Mouse (Mus musculus): ENCODE measurements at regions not wholly inside any gene's neighbourhood (a gene's known extent, or its start where the extent isn't known, plus 50 kb on each side); places are given as distances from the start of the nearest gene placed in this dataset.

GRCm38 (mm10) chr13:44249119-44249518, 464.5 kb downstream of the Cd83 start:
- Histone ChIP-seq H3K4me3 (no peak overlapping the region), H3K9ac (no peak overlapping the region), H3K4me1 (replicated peaks) (peaks cover 24% of the 10 kb centered on the region), H3K27ac (peak overlapping the region; percentile 92), H3K36me3 (no peaks in the 10 kb centered on the region), H3K27me3 (no peaks in the 10 kb centered on the region), H3K4me2 (no peak overlapping the region; the same call in 1 of the 2 replicates), H3K9me3 (replicated peaks) (no peaks in the 10 kb centered on the region)
- ATAC-seq (replicated peaks; ENCODE audit: insufficient number of reproducible peaks, insufficient read depth, low FRiP score, low read depth) = no peak
- WGBS = 73% methylated on average over 2 of the region's 2 CpGs

DNA sequence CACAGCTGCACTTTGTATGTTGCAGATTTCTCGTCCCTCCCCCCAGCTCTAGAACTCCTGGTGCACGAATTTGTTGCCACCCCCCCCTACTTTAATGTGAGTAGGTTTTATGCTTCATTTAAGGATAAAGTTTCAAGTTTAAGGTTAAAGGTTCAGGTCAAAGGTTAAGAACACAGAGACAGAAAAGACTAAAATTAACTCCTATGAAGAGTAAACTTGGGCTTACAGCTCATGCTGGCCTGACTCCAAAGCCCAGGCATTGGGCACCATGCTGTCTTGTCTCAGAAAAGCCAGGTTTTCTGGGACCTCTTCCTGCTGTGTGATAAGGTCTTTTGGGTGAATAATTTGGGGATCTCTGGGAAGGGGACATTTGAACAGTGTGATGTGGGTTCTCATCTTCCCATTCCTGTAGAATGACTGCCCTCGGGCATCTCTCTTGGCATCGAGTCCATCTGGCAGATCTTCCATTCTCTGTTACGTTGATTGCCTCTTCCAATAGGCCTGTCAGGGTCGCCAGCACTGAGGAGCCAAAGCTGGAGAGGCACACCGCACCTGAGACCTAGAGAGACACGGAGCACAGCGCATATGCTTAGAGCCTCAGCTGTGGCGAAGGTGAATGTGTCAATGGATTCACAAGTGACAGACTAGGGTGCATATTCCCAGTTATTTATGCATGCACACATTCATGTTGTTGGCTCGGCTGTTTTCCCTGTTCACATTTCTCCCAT, 466.1 kb downstream of the Cd83 start:
- H3K36me3 ChIP-seq = no peaks in the 10 kb centered on the region
- H3K9me3 ChIP-seq (replicated peaks) = no peaks in the 10 kb centered on the region
- H3K4me1 ChIP-seq (replicated peaks) = peaks cover 24% of the 10 kb centered on the region
- H3K4me2 ChIP-seq = no peak overlapping the region
- 84% methylated on average over 11 of the region's 11 CpGs for WGBS
- H3K9ac ChIP-seq = no peak overlapping the region
- H3K27ac ChIP-seq = no peak overlapping the region
- no peak overlapping the region for H3K4me3 ChIP-seq
- no peaks in the 10 kb centered on the region for H3K27me3 ChIP-seq
- ATAC-seq (replicated peaks; ENCODE audit: insufficient number of reproducible peaks, insufficient read depth, low FRiP score, low read depth) = no peak

DNA sequence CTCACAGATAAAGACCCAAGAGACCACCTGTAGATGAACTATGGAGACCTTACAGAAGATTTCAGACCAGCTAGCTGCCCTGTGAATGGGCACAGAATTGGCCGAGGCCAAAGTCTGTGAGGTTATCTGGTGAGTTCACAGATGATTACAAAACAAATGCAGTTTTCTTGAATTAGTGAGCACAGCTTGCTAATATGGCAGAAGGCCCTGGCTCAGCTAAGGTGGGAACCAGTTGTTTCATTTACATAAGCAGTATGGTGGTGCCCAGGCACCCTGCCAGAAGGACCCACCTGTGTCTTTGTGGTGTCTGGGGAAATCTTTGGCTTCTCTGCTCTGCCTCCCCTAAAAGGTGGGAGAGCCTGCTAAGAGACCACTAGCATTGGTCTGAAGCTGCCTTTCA, 466.9 kb downstream of the Cd83 start:
- Histone ChIP-seq H3K9me3 (replicated peaks) (no peaks in the 10 kb centered on the region), H3K36me3 (no peaks in the 10 kb centered on the region), H3K4me3 (no peak overlapping the region), H3K27me3 (no peaks in the 10 kb centered on the region), H3K9ac (no peak overlapping the region), H3K27ac (no peak overlapping the region), H3K4me1 (replicated peaks) (peaks cover 24% of the 10 kb centered on the region), H3K4me2 (no peak overlapping the region)
- WGBS = 75% methylated on average over 1 of the region's 1 CpGs
- no peak for ATAC-seq (replicated peaks; ENCODE audit: insufficient number of reproducible peaks, insufficient read depth, low FRiP score, low read depth)

- H3K4me1 ChIP-seq (replicated peaks) = peaks cover 14% of the 10 kb centered on the region
- H3K4me3 ChIP-seq = no peak overlapping the region
- no peak overlapping the region for H3K9ac ChIP-seq
- ATAC-seq (replicated peaks; ENCODE audit: insufficient number of reproducible peaks, insufficient read depth, low FRiP score, low read depth) = no peak
- no peaks in the 10 kb centered on the region for H3K36me3 ChIP-seq
- H3K4me2 ChIP-seq = no peak overlapping the region
- 65% methylated on average over 3 of the region's 3 CpGs for WGBS
- no peaks in the 10 kb centered on the region for H3K27me3 ChIP-seq
- H3K9me3 ChIP-seq (replicated peaks) = no peaks in the 10 kb centered on the region
- H3K27ac ChIP-seq = no peak overlapping the region
These were observed 467.9 kb downstream of the Cd83 start for GRCm38 (mm10) chr13:44252496-44252895.

GRCm38 (mm10) chr13:44258422-44258821, 470.9 kb upstream of the Jarid2 start:
- Histone ChIP-seq H3K27ac (no peak overlapping the region), H3K36me3 (no peaks in the 10 kb centered on the region), H3K4me2 (no peak overlapping the region), H3K9ac (no peak overlapping the region), H3K4me1 (replicated peaks) (no peaks in the 10 kb centered on the region; the same call in 1 of the 2 replicates), H3K27me3 (no peaks in the 10 kb centered on the region), H3K9me3 (replicated peaks) (no peaks in the 10 kb centered on the region), H3K4me3 (no peak overlapping the region)
- 84% methylated on average over 10 of the region's 10 CpGs for WGBS
- ATAC-seq (replicated peaks; ENCODE audit: insufficient number of reproducible peaks, insufficient read depth, low FRiP score, low read depth) = no peak

- WGBS = 55% methylated on average over 6 of the region's 6 CpGs
- no peak for ATAC-seq (replicated peaks; ENCODE audit: insufficient number of reproducible peaks, insufficient read depth, low FRiP score, low read depth)
- no peak overlapping the region for H3K27ac ChIP-seq
These were observed 469.2 kb upstream of the Jarid2 start for GRCm38 (mm10) chr13:44260039-44260438.

GRCm38 (mm10) chr13:44260637-44261333, 468.5 kb upstream of the Jarid2 start:
- Histone ChIP-seq H3K4me3 (no peak overlapping the region), H3K4me1 (replicated peaks) (no peaks in the 10 kb centered on the region; the same call in 1 of the 2 replicates), H3K27ac (peak overlapping the region; percentile 35), H3K36me3 (no peaks in the 10 kb centered on the region), H3K9me3 (replicated peaks) (no peaks in the 10 kb centered on the region), H3K27me3 (no peaks in the 10 kb centered on the region), H3K9ac (no peak overlapping the region), H3K4me2 (no peak overlapping the region)
- 72% methylated on average over 8 of the region's 8 CpGs for WGBS
- ATAC-seq (replicated peaks; ENCODE audit: insufficient number of reproducible peaks, insufficient read depth, low FRiP score, low read depth) = 0 out of 2 replicates have a peak, but pooled peaks have one; percentile 22

More at GRCm38 (mm10) chr13:44260039-44260438, 469.2 kb upstream of the Jarid2 start:
- Histone ChIP-seq H3K9me3 (replicated peaks) (no peaks in the 10 kb centered on the region), H3K36me3 (no peaks in the 10 kb centered on the region), H3K4me1 (replicated peaks) (no peaks in the 10 kb centered on the region; the same call in 1 of the 2 replicates), H3K4me3 (no peak overlapping the region), H3K9ac (no peak overlapping the region), H3K4me2 (no peak overlapping the region), H3K27me3 (no peaks in the 10 kb centered on the region)

GRCm38 (mm10) chr13:44272746-44273524, 456.3 kb upstream of the Jarid2 start:
- Histone ChIP-seq H3K27me3 (no peaks in the 10 kb centered on the region), H3K4me2 (no peak overlapping the region), H3K4me3 (no peak overlapping the region), H3K4me1 (replicated peaks) (no peaks in the 10 kb centered on the region), H3K9me3 (replicated peaks) (no peaks in the 10 kb centered on the region), H3K36me3 (no peaks in the 10 kb centered on the region), H3K27ac (no peak overlapping the region), H3K9ac (no peak overlapping the region)
- 80% methylated on average over 16 of the region's 16 CpGs for WGBS
- ATAC-seq (replicated peaks; ENCODE audit: insufficient number of reproducible peaks, insufficient read depth, low FRiP score, low read depth) = no peak

DNA sequence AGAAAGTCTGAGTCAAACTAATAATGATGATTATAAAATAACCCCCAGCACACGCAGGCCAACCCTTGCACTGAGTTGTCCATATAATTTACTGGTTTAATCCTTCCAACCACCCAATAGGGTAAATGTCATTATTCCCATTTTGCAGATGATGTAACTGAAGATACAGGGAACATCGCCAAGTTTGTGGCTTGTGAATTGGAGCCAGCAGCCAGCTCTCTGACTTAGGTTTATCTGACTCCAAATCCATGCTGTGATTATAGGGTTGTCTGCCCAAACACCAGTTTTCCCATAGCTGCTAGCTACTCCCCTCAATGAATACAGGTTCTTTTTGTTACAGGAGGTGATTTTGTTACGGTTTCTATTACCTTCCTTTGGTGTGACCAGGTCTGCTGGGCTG, 451.3 kb upstream of the Jarid2 start:
- ATAC-seq (replicated peaks; ENCODE audit: insufficient number of reproducible peaks, insufficient read depth, low FRiP score, low read depth) = no peak
- H3K36me3 ChIP-seq = no peaks in the 10 kb centered on the region
- H3K27ac ChIP-seq = no peak overlapping the region
- 84% methylated on average over 3 of the region's 3 CpGs for WGBS
- H3K4me3 ChIP-seq = no peak overlapping the region
- H3K9me3 ChIP-seq (replicated peaks) = no peaks in the 10 kb centered on the region
- H3K4me2 ChIP-seq = no peak overlapping the region
- no peak overlapping the region for H3K9ac ChIP-seq
- H3K27me3 ChIP-seq = no peaks in the 10 kb centered on the region
- H3K4me1 ChIP-seq (replicated peaks) = 0 out of 2 replicates have a peak, but pooled peaks cover 11% of the 10 kb centered on the region

- 45% methylated on average over 4 of the region's 4 CpGs for WGBS
- Histone ChIP-seq H3K27me3 (no peaks in the 10 kb centered on the region), H3K4me1 (replicated peaks) (0 out of 2 replicates have a peak, but pooled peaks cover 11% of the 10 kb centered on the region), H3K9ac (no peak overlapping the region), H3K27ac (no peak overlapping the region), H3K4me2 (no peak overlapping the region), H3K9me3 (replicated peaks) (no peaks in the 10 kb centered on the region), H3K4me3 (no peak overlapping the region), H3K36me3 (no peaks in the 10 kb centered on the region)
- ATAC-seq (replicated peaks; ENCODE audit: insufficient number of reproducible peaks, insufficient read depth, low FRiP score, low read depth) = no peak
These were observed 450.2 kb upstream of the Jarid2 start for GRCm38 (mm10) chr13:44279036-44279435.

GRCm38 (mm10) chr13:44280296-44280695, 449.0 kb upstream of the Jarid2 start:
- no peak overlapping the region for H3K4me2 ChIP-seq
- no peak overlapping the region for H3K9ac ChIP-seq
- no peak overlapping the region for H3K4me3 ChIP-seq
- H3K9me3 ChIP-seq (replicated peaks) = no peaks in the 10 kb centered on the region
- no peak for ATAC-seq (replicated peaks; ENCODE audit: insufficient number of reproducible peaks, insufficient read depth, low FRiP score, low read depth)
- H3K36me3 ChIP-seq = no peaks in the 10 kb centered on the region
- 89% methylated on average over 8 of the region's 8 CpGs for WGBS
- 0 out of 2 replicates have a peak, but pooled peaks cover 11% of the 10 kb centered on the region for H3K4me1 ChIP-seq (replicated peaks)
- no peaks in the 10 kb centered on the region for H3K27me3 ChIP-seq
- no peak overlapping the region for H3K27ac ChIP-seq

All from heart, embryonic 15.5 days (tissue).